Mouse (Mus musculus) right cerebral cortex, postnatal 25 days (tissue): Measurements from ENCODE around the gene Spock2.
"Not testable (repeated sequence)": the region's sequence is repeated elsewhere in the genome, so short reads cannot be mapped to it uniquely, and the experiment has no call there.

Experiments
- DNase-seq: peaks from one replicate; pipeline ENCODE4 v3.0.0; 2022

Spock2 gene

GRCm38 (mm10) chr10:60108321-60109111, 2.5 kb downstream of the Spock2 start:
- DNase-seq, result peak; percentile 40

GRCm38 (mm10) chr10:60109336-60109735, 3.3 kb downstream of the Spock2 start:
- DNase-seq, result no peak

GRCm38 (mm10) chr10:60109989-60110388, 4.0 kb downstream of the Spock2 start:
- no peak for DNase-seq

- DNase-seq, result no peak
Measured at GRCm38 (mm10) chr10:60110908-60111475, 5.0 kb downstream of the Spock2 start.

- DNase-seq, result no peak
Measured at GRCm38 (mm10) chr10:60113965-60114690, 8.1 kb downstream of the Spock2 start.

- DNase-seq, result peak; percentile 86
Measured at GRCm38 (mm10) chr10:60115345-60116185, 9.5 kb downstream of the Spock2 start.

GRCm38 (mm10) chr10:60116997-60117396, 11.0 kb downstream of the Spock2 start:
- no peak for DNase-seq

- no peak for DNase-seq
Measured at GRCm38 (mm10) chr10:60118464-60118863, 12.4 kb downstream of the Spock2 start.

- DNase-seq, result peak; percentile 65
Measured at GRCm38 (mm10) chr10:60120630-60121029, 14.6 kb downstream of the Spock2 start.

- no peak for DNase-seq
Measured at GRCm38 (mm10) chr10:60124078-60124477, 18.1 kb downstream of the Spock2 start.

GRCm38 (mm10) chr10:60125529-60126327, 19.7 kb downstream of the Spock2 start:
- DNase-seq, result no peak

GRCm38 (mm10) chr10:60128287-60128686, 22.3 kb downstream of the Spock2 start:
- DNase-seq, result no peak

GRCm38 (mm10) chr10:60130504-60130903, 24.5 kb downstream of the Spock2 start:
- DNase-seq, result no peak

GRCm38 (mm10) chr10:60133501-60133900, 27.5 kb downstream of the Spock2 start:
- no peak for DNase-seq

GRCm38 (mm10) chr10:60134201-60134600, 28.2 kb downstream of the Spock2 start:
- DNase-seq, result no peak

- DNase-seq, result not testable (repeated sequence)
Measured at GRCm38 (mm10) chr10:60136010-60136409, 30.0 kb downstream of the Spock2 start.

GRCm38 (mm10) chr10:60136935-60137334, 30.9 kb downstream of the Spock2 start:
- no peak for DNase-seq

- DNase-seq, result no peak
Measured at GRCm38 (mm10) chr10:60138680-60139079, 32.7 kb downstream of the Spock2 start.

GRCm38 (mm10) chr10:60140751-60141150, 34.7 kb downstream of the Spock2 start:
- DNase-seq, result no peak

GRCm38 (mm10) chr10:60141656-60142160, 35.7 kb downstream of the Spock2 start:
- DNase-seq, result no peak

GRCm38 (mm10) chr10:60147510-60148047, 41.6 kb downstream of the Spock2 start:
- not testable (repeated sequence) for DNase-seq
